Mouse (Mus musculus) gastrocnemius, adult 18-20 months (tissue): ENCODE measurements at regions not wholly inside any gene's neighbourhood (a gene's known extent, or its start where the extent isn't known, plus 50 kb on each side); places are given as distances from the start of the nearest gene placed in this dataset.
A peak's percentile ranks its signal among the peaks of the same experiment; 100 is the strongest.

Experiments used
- DNase-seq: peaks from one replicate; pipeline ENCODE4 v3.0.0; 2021; ENCODE audit warnings: low spot score

GRCm38 (mm10) chr7:90030486-90031250 lies 49.9 kb upstream of the Eed start:
- no peak for DNase-seq

GRCm38 (mm10) chr7:90033086-90033485 lies 52.3 kb upstream of the Eed start:
- no peak for DNase-seq

DNA sequence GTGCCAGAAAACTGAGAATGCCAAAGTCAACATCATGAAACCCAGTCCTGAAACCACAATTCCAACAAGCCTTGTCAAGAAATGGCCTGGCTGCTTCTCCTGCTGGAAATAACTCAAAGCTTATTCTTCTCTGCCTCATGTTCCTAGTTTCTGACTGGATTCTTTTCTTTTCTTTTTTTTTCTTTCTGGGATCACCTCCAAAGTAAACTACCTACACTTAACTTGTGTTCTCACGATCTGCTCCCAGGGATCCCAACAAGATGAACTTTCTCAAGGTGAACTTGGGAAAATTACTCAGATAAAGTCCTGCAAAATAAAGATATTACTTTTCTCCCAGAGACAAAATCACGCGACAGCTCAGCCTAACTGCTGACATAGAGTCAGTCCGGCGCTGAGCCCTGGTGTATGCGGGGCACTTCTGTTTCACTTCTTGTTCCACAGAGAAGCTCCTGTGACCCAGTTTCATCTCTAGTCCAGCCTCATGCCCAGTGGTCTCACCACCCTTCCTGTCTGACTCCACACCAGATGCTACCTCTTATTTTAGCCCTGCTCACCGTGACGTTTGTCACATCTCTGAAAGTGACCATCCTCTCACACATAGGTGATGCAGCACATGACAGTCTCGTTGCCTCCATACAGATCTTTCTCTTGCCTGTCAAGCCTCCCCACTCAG lies 53.0 kb upstream of the Eed start:
- no peak for DNase-seq

GRCm38 (mm10) chr7:90034498-90034897 lies 53.7 kb upstream of the Eed start:
- DNase-seq, result no peak

- no peak for DNase-seq
Measured at GRCm38 (mm10) chr7:90035396-90035795, 54.6 kb upstream of the Eed start.

- no peak for DNase-seq
Measured at GRCm38 (mm10) chr7:90037736-90038135, 57.0 kb upstream of the Eed start.

DNA sequence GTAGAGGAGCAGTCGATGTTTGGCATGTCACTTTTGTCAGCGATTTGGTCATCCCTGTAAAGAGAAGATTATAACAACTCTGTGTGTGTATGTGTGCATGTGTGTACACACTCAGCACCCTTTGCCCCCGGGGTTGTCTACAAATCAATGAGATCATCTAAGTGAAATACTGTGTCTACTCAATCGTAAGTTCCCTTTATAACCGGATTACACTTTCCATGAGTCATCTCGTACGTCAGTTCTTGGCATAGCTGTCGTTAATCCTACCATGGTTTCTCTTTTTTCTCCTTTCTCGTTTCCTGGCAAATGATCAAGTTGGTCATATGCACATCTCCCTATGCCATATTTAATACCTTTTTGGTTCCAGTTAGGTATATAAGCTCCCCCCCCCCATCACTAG lies 58.7 kb upstream of the Eed start:
- peak; percentile 71 for DNase-seq

DNA sequence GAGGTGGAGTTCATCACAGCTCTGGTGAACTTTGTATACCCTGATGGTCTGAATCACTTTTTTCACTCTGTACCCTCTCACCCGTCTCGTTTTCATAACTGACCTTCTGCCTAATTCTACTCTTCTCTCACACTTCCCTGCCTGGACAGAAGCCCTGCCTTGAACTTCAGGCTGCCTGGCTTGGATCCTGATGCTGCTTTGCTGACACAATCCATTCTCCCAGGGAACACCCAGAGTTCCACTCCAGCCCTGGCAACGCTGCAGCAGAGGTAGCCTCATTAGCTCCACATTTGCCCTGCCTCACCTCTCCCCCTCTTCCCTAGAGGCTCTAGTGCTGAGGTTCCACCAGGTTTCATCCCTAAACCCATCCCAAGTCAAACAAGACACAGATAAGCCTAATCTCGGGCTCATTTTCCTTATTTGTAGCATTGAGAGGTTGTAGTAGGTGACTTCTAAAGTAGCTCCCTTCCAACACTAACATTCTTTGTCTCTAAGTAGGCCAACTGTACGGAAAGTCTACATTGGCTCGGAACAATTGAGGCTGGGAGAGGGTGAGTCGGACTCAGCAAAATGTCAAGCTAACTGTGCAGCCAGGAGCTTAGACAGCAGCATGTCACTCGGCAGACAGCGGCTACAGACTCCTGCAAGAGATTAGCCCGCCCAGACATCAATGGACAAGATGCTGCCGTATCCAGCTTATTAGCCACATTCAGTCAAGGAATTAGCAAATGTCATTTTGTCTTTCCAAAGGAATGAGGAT lies 60.0 kb upstream of the Eed start:
- DNase-seq, result peak; percentile 89

- peak; percentile 32 for DNase-seq
Measured at GRCm38 (mm10) chr7:90041565-90042024, 60.8 kb upstream of the Eed start.

GRCm38 (mm10) chr7:90042364-90042763 lies 61.6 kb upstream of the Eed start:
- no peak for DNase-seq

- DNase-seq, result no peak
Measured at GRCm38 (mm10) chr7:90043526-90043925, 62.7 kb upstream of the Eed start.

DNA sequence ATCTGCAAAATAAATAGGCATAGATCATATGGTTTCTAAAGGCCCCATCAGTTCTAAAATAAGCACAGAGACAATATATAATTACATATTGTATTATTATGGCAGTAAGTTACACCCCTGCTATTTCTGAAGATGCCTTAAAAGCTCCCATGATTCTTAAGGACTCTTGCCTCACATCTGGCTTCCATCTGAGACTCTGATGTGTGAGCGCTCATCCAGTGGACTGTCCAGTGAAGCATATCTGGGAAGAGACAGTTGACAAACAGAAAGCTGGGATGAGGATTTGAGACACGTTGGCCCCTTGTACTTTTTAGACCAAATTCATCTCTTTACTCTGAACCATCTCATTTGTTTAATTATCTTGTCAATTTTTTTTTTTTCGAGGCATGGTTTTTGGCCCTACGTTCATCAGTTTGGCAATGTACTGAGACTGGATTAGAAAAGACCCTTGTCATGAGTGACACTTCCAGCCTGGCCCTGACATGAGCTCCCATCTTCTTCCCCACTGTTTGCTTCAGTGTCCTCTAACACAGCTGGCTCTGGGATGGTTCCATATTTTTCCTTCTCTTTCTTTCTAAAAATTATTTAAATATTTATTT lies 63.4 kb upstream of the Eed start:
- DNase-seq, result no peak

GRCm38 (mm10) chr7:90045208-90045800 lies 64.5 kb upstream of the Eed start:
- DNase-seq, result no peak

GRCm38 (mm10) chr7:90046228-90046627 lies 65.4 kb upstream of the Eed start:
- no peak for DNase-seq

GRCm38 (mm10) chr7:90046862-90047261 lies 66.1 kb upstream of the Eed start:
- no peak for DNase-seq

GRCm38 (mm10) chr7:90048401-90049307 lies 67.9 kb upstream of the Eed start:
- no peak for DNase-seq

DNA sequence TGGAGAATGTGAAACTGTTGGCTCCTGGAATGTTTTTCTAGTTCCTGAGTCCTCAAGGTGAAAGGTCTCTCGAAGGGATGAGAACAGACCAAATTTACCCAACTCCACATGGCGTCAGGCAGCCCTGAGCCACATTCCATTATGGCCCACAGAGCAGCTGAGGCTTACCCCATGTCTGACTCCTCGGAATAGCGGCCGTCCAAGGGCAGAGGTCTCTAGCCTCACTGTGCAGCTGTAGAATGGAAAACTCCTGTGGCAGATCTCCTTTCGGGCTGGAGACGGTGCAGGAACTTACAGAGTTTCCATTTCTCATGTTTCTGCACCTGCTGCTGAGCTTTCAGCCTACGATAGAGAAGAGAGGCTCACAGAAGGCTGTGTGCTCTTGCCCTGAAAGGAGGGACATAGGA lies 69.1 kb upstream of the Eed start:
- DNase-seq, result peak; percentile 77

DNA sequence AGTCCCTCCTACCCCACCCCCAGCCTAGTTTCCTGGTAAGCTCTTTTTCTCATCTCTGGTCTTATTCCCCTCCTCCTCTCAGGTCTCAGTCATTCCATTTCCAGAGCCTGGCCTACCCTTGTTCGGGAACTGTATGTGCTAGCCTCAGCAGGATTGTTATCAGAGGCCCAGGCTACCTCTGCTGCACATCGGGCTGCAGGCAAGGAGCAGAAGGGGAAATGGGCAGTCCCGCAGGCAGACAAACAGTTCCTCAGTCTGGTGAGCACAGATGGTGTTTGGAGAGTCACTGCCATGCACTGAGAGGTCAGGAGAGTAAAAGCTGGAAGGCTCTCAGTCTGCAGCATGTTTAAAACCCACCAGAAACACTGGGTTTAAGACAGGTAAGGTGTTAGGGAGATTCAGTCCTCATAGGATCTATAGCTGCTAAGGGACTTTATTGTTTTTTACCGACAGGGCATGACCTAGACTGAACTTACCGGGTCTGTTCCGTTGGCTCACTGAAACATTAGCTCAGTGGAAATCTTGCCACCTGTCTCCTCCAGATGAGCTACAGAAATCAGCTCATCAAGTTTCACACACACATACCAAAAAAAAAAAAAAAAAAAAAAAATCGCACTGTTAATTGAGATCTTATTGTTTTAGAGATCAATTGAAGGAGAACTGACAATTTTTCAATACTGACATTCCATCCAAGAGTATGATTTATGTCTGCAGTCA lies 74.2 kb upstream of the Eed start:
- no peak for DNase-seq

- no peak for DNase-seq
Measured at GRCm38 (mm10) chr7:90057947-90058346, 72.1 kb upstream of the Picalm start.

DNA sequence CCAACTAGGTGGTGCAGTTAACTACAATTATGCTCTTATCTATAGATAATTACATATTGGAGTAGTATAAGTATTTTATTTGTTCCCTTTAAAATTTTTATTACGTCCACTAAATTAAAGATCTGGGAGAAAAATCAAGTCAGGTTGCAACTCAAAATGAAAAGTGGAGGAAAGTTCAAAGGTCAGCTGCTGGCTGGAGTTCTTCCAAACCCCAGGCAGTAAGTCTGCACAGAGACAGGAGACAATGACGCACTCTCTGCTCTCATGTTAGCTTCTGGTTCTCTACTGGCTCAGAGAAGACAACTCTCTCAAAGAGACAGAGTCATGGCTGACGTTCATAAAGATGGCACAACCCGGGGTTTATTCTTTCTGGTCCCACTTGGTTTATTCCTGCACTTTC lies 71.4 kb upstream of the Picalm start:
- no peak for DNase-seq
